ENCODE assay signal across 17 mouse cellular contexts in the genomic region with DNA sequence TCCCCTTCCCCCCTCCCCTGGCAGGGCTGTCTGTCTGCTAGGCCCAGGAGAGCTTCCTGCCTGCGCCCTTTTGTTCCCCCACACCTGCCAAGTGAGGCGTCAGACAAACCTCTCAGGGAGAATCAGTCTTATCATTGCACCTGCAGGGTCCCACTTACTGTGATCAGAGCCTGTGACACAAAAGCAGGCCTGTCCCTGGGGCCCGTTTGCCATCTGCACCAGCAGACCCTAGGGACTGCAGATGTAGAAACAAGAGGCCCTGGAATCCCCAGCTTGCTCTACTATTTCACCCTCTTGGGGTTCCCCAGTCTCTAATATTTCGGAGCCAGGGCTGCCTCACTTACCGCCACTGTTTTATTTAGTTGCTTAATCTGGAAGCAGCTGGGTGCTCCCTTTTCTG.
DNase-seq lines count a peak whose midpoint lies in the region; ATAC-seq and TF ChIP-seq lines count a peak whose summit lies in the region.
"Had no signal": no experiment of that assay in that cellular context is flagged by ENCODE, and none has a peak within 500 bp of the region (broad histone marks: within the 10 kb centered on the region; RNA-seq: fewer than 3 reads in every experiment).

No protein-coding gene starts in this region.

- H3K4me3 ChIP-seq in heart, embryonic 16.5 days (ENCODE audit: low read length): no peak overlapping the region
- H3K4me3 ChIP-seq in spleen, adult 2 months (ENCODE audit: extremely low read depth, insufficient read depth, insufficient read length): no peak overlapping the region
- H3K4me3 ChIP-seq: gastrocnemius, adult 2 months; heart, embryonic 10.5 days; lung, embryonic 15.5 days; stomach, embryonic 15.5 days had no signal

- no peak for TF ChIP-seq POLR2A in brain, embryonic 14.5 days (IDR thresholded peaks at IDR 0.05; ENCODE audit: borderline replicate concordance, extremely low read depth, insufficient read depth, insufficient read length, poor library complexity, severe bottlenecking)
- TF ChIP-seq POLR2A in spleen, adult 2 months (IDR thresholded peaks at IDR 0.05; ENCODE audit: low read depth, low read length): no peak

- TF ChIP-seq CTCF in brain, embryonic 14.5 days (IDR thresholded peaks at IDR 0.05; ENCODE audit: borderline replicate concordance, extremely low read depth, insufficient read depth, insufficient read length): no peak
- TF ChIP-seq CTCF in spleen, adult 2 months (IDR thresholded peaks at IDR 0.05; ENCODE audit: extremely low read depth, insufficient read depth, insufficient read length, insufficient replicate concordance): no peak

- H3K4me2 ChIP-seq in heart, embryonic 16.5 days (ENCODE audit: low read depth, low read length): no peak overlapping the region
- H3K4me2 ChIP-seq: lung, embryonic 15.5 days; stomach, embryonic 15.5 days had no signal

- H3K36me3 ChIP-seq in heart, embryonic 16.5 days (ENCODE audit: control insufficient read depth, insufficient read depth): no peaks in the 10 kb centered on the region
- H3K36me3 ChIP-seq in spleen, adult 2 months (ENCODE audit: control insufficient read depth, insufficient read depth, low read length): no peaks in the 10 kb centered on the region
- H3K36me3 ChIP-seq: heart, embryonic 10.5 days; lung, embryonic 15.5 days; stomach, embryonic 15.5 days had no signal

- no peak for DNase-seq in heart, adult 9 months (ENCODE audit: low spot score in 2 of 2)
- DNase-seq in brain, embryonic 14.5 days (ENCODE audit: low read depth): peak; percentile 49
- peak; percentile 41 to 47 for DNase-seq in spleen, adult 2 months (ENCODE audit: low read depth in 1 of 2, low spot score in 2 of 2)
- DNase-seq in thymus, postnatal 14 days: peak; percentile 87
- no peak for DNase-seq in left cerebral cortex, adult 9 months (ENCODE audit: low spot score in 2 of 2)
- DNase-seq in left cerebral cortex, postnatal 36 days (ENCODE audit: low spot score in 2 of 2): no peak
- DNase-seq: adrenal gland, postnatal 14 days; cerebellum, adult 8-10 months; gastrocnemius, adult 2 months; heart, postnatal 36 days; kidney, adult 8-10 months; kidney, postnatal 4 days; right cerebral cortex, postnatal 14 days had no signal

- H3K4me1 ChIP-seq in heart, embryonic 16.5 days (ENCODE audit: control insufficient read depth, insufficient read depth, low read length): no peaks in the 10 kb centered on the region
- H3K4me1 ChIP-seq in spleen, adult 2 months (ENCODE audit: control insufficient read depth, insufficient read depth, insufficient read length): peaks cover 13% of the 10 kb centered on the region; the same call in 1 of the 2 replicates
- H3K4me1 ChIP-seq: lung, embryonic 15.5 days; stomach, embryonic 15.5 days had no signal

- intact Hi-C loops in left cerebral cortex, postnatal 36 days (cut with DNase I): no loop called here

- no peak overlapping the region for H3K9ac ChIP-seq in heart, embryonic 16.5 days (ENCODE audit: low read length)
- H3K9ac ChIP-seq: lung, embryonic 15.5 days; stomach, embryonic 15.5 days had no signal

- H3K27me3 ChIP-seq in heart, embryonic 16.5 days (ENCODE audit: control insufficient read depth, insufficient read depth, low read length): no peaks in the 10 kb centered on the region
- H3K27me3 ChIP-seq in spleen, adult 2 months (ENCODE audit: control insufficient read depth, insufficient read depth, low read length): no peaks in the 10 kb centered on the region
- H3K27me3 ChIP-seq: lung, embryonic 15.5 days; stomach, embryonic 15.5 days had no signal

- peak; percentile 58; the same call in 1 of the 2 replicates for ATAC-seq in heart, embryonic 16.5 days (replicated peaks; ENCODE audit: extremely low read depth, insufficient read depth, low FRiP score)

- 44% methylated on average over 5 of the region's 5 CpGs for WGBS in heart, embryonic 16.5 days
- whole genome bisulfite sequencing in spleen, adult 2 months: 12% methylated on average over 5 of the region's 5 CpGs

- H3K9me3 ChIP-seq in heart, embryonic 16.5 days (replicated peaks; ENCODE audit: control insufficient read depth, low read length): no peaks in the 10 kb centered on the region
- H3K9me3 ChIP-seq: heart, embryonic 10.5 days; lung, embryonic 15.5 days; stomach, embryonic 15.5 days had no signal

- no peak overlapping the region for H3K27ac ChIP-seq in heart, embryonic 16.5 days (ENCODE audit: low read length)
- peak overlapping the region; percentile 33 for H3K27ac ChIP-seq in spleen, adult 2 months (ENCODE audit: insufficient read depth, low read length)
- H3K27ac ChIP-seq: gastrocnemius, adult 2 months; heart, embryonic 10.5 days; lung, embryonic 15.5 days; stomach, embryonic 15.5 days had no signal

Comparison
In these comparisons a context has a peak if more than half of its experiments do, and no peak if none do; other contexts are left out.
1. DNase-seq: peak in brain, embryonic 14.5 days (single experiment), spleen, adult 2 months (2 of 2) and thymus, postnatal 14 days (single experiment); none in heart, adult 9 months (0 of 2), left cerebral cortex, adult 9 months (0 of 2) and left cerebral cortex, postnatal 36 days (0 of 2).